Comparison of ENCODE assay signal across 8 mouse cellular contexts in the genomic region with DNA sequence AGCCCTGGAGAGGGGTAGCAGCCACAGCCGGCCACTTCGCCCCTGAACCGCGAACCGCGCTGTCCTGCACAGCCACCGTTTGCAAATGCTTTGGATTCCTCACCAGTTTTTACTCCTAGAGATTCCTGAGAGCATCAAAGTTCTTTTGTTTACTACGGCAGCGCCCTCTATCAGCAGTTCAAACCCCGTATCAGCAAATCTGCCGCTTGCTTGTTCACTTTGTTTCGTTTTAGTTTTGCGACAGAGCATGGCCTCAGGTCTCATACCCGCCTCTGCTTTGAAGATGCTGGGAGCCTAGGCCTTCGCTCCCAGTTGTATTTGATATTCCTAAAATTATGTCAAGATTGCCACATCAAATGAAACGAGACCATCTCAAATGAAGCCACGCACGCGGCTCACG. TPM values are rescaled to one million over a fixed set of nuclear protein-coding genes. Genes with fewer than 3 reads are reported as not detected.
DNase-seq lines count a peak whose midpoint lies in the region; ATAC-seq lines count a peak whose summit lies in the region.
"Had no signal": no experiment of that assay in that cellular context is flagged by ENCODE, and none has a peak within 500 bp of the region (broad histone marks: within the 10 kb centered on the region; RNA-seq: fewer than 3 reads in every experiment).

No protein-coding gene starts in this region.

- no peak overlapping the region for H3K9ac ChIP-seq in embryonic facial prominence, embryonic 14.5 days (ENCODE audit: low read depth, low read length)
- H3K9ac ChIP-seq in liver, embryonic 16.5 days (ENCODE audit: low read depth, low read length): no peak overlapping the region

- peaks cover 8% of the 10 kb centered on the region for H3K4me1 ChIP-seq in megakaryocyte, embryonic 14.5 days
- H3K4me1 ChIP-seq in embryonic facial prominence, embryonic 14.5 days (ENCODE audit: control insufficient read depth, insufficient read depth, low read length): no peaks in the 10 kb centered on the region
- no peaks in the 10 kb centered on the region for H3K4me1 ChIP-seq in liver, embryonic 16.5 days (ENCODE audit: control insufficient read depth, low read depth, low read length)

- H3K36me3 ChIP-seq in megakaryocyte, embryonic 14.5 days (replicated peaks; ENCODE audit: low read length): no peaks in the 10 kb centered on the region
- H3K36me3 ChIP-seq in embryonic facial prominence, embryonic 14.5 days (ENCODE audit: control insufficient read depth, insufficient read depth, low read length): no peaks in the 10 kb centered on the region
- no peaks in the 10 kb centered on the region for H3K36me3 ChIP-seq in liver, embryonic 16.5 days (ENCODE audit: control insufficient read depth, insufficient read depth)

- H3K4me2 ChIP-seq in embryonic facial prominence, embryonic 14.5 days (ENCODE audit: low read depth, low read length): no peak overlapping the region
- peak overlapping the region; percentile 40 for H3K4me2 ChIP-seq in liver, embryonic 16.5 days (ENCODE audit: low read depth, low read length)

- DNase-seq in embryonic facial prominence, embryonic 14.5 days (ENCODE audit: low spot score): peak; percentile 19
- peak; percentile 32 to 40 for DNase-seq in thymus, postnatal 36 days
- DNase-seq in frontal cortex, adult 2 months (ENCODE audit: extremely low spot score in 1 of 2, low spot score in 1 of 2): no peak
- no peak for DNase-seq in gastrocnemius, adult 8-10 months (ENCODE audit: low spot score in 2 of 2)

- no peaks in the 10 kb centered on the region for H3K9me3 ChIP-seq in megakaryocyte, embryonic 14.5 days
- no peaks in the 10 kb centered on the region for H3K9me3 ChIP-seq in embryonic facial prominence, embryonic 14.5 days (ENCODE audit: control insufficient read depth, low read length)
- H3K9me3 ChIP-seq in liver, embryonic 16.5 days (replicated peaks; ENCODE audit: control insufficient read depth, low read length): no peaks in the 10 kb centered on the region

- 57% methylated on average over 20 of the region's 20 CpGs for WGBS in embryonic facial prominence, embryonic 14.5 days
- WGBS in liver, embryonic 16.5 days (ENCODE audit: insufficient replicate concordance): 40% methylated on average over 20 of the region's 20 CpGs

- H3K27ac ChIP-seq in embryonic facial prominence, embryonic 14.5 days (replicated peaks; ENCODE audit: low read depth, low read length): no peak overlapping the region
- H3K27ac ChIP-seq in liver, embryonic 16.5 days (ENCODE audit: low read length): no peak overlapping the region

- H3K4me3 ChIP-seq in megakaryocyte, embryonic 14.5 days (replicated peaks): peak overlapping the region; percentile 65
- no peak overlapping the region for H3K4me3 ChIP-seq in embryonic facial prominence, embryonic 14.5 days (ENCODE audit: low read depth, low read length)
- H3K4me3 ChIP-seq in liver, embryonic 16.5 days (ENCODE audit: low read depth, low read length): peak overlapping the region; percentile 45

- peaks cover 5% of the 10 kb centered on the region for H3K27me3 ChIP-seq in megakaryocyte, embryonic 14.5 days (replicated peaks)
- H3K27me3 ChIP-seq in embryonic facial prominence, embryonic 14.5 days (replicated peaks; ENCODE audit: control insufficient read depth, insufficient read depth, low read length): no peaks in the 10 kb centered on the region
- no peaks in the 10 kb centered on the region for H3K27me3 ChIP-seq in liver, embryonic 16.5 days (ENCODE audit: control insufficient read depth, insufficient read depth, low read depth, low read length)

- no peak for ATAC-seq in megakaryocyte, adult 5-6 weeks (ENCODE audit: poor library complexity, severe bottlenecking)
- ATAC-seq in embryonic facial prominence, embryonic 14.5 days (ENCODE audit: low read depth): no peak
- ATAC-seq in liver, embryonic 16.5 days (ENCODE audit: low read depth): no peak

RNA-seq across cellular contexts. Expression of a gene that starts 5.0 kb away (rescaled TPM):
- polyA plus RNA-seq in megakaryocyte, embryonic 14.5 days (2012; ENCODE audit: insufficient read depth, low replicate concordance): not detected in 2 replicates
- not detected in 2 replicates for total RNA-seq in megakaryocyte, adult 5-6 weeks (2015)
- not detected in 2 replicates for total RNA-seq in megakaryocyte, adult 5-6 weeks (2017)
- 0.08 TPM in 1 of 2 replicates, not detected in the other for polyA plus RNA-seq in embryonic facial prominence, embryonic 14.5 days (2014; fragmentation: Nextera tagmentation; extraction: Ambion mirVana)
- polyA plus RNA-seq in liver, embryonic 16.5 days (2015; fragmentation: Nextera tagmentation; extraction: Ambion mirVana): not detected in 2 replicates
- 0.08 TPM in 1 of 2 replicates, not detected in the other for polyA plus RNA-seq in frontal cortex, adult 2 months (2012; rRNA removed)
- total RNA-seq in gastrocnemius, adult 8-10 months (2022): not detected
- polyA plus RNA-seq: brain, embryonic 14.5 days had no signal

Comparison
In these comparisons a context has a peak if more than half of its experiments do, and no peak if none do; other contexts are left out.
1. DNase-seq: peak in embryonic facial prominence, embryonic 14.5 days (single experiment) and thymus, postnatal 36 days (2 of 2); none in frontal cortex, adult 2 months (0 of 2) and gastrocnemius, adult 8-10 months (0 of 2).